Mouse (Mus musculus) hindbrain, postnatal 0 days (tissue): Measurements from ENCODE around the gene Raet1e. TPM values are rescaled to one million over a fixed set of nuclear protein-coding genes. Genes with fewer than 3 reads are reported as not detected.
"Not testable (repeated sequence)": the region's sequence is repeated elsewhere in the genome, so short reads cannot be mapped to it uniquely, and the experiment has no call there.

ENCODE experiments used
- ATAC-seq: fragments of 200-750 bp; cut with Nextera tagmentation; 2 replicates; pipeline ENCODE4 v1.8.0; 2017; ENCODE audit warnings: mild to moderate bottlenecking, moderate TSS enrichment, moderate library complexity
- DNase-seq: peaks from one replicate; pipeline ENCODE4 v3.0.0-alpha.2; 2015; ENCODE audit warnings: low spot score
- H3K27ac ChIP-seq: fragments of 300-500 bp; sonication (generic); 2 replicates; pipeline ENCODE4 v1.5.1; 2014; ENCODE audit warnings: mild to moderate bottlenecking
- H3K27me3 ChIP-seq: fragments of 300-500 bp; sonication (generic); 2 replicates; pipeline ENCODE4 v1.6.1; 2014; ENCODE audit warnings: low read length, mixed read lengths; ENCODE audit not compliant: insufficient read depth
- H3K36me3 ChIP-seq: fragments of 300-500 bp; sonication (generic); 2 replicates; pipeline ENCODE4 v1.6.1; 2014; ENCODE audit warnings: low read length, mixed read lengths; ENCODE audit not compliant: insufficient read depth
- H3K4me1 ChIP-seq: fragments of 300-500 bp; sonication (generic); 2 replicates; pipeline ENCODE4 v1.6.1; 2014; ENCODE audit warnings: antibody characterized with exemption, low read length, mixed read lengths; ENCODE audit not compliant: insufficient read depth
- H3K4me2 ChIP-seq: fragments of 300-500 bp; sonication (generic); 2 replicates; pipeline ENCODE4 v1.6.1; 2014; ENCODE audit warnings: low read depth, mild to moderate bottlenecking, low read length, moderate library complexity, mixed read lengths
- H3K4me3 ChIP-seq: fragments of 300-500 bp; sonication (generic); 2 replicates; pipeline ENCODE4 v1.5.1; 2014; ENCODE audit warnings: low read length
- H3K9ac ChIP-seq: fragments of 300-500 bp; sonication (generic); replicated peaks from 2 replicates; pipeline ENCODE4 v1.6.1; 2014; ENCODE audit warnings: mild to moderate bottlenecking, low read length, moderate library complexity, mixed read lengths
- H3K9me3 ChIP-seq: fragments of 300-500 bp; sonication (generic); 2 replicates; pipeline ENCODE4 v1.6.1; 2016; ENCODE audit warnings: low read length, mixed read lengths
- CTCF ChIP-seq: IDR thresholded peaks from 2 replicates; pipeline ENCODE4 v1.5.1; 2016; ENCODE audit warnings: antibody characterized with exemption, control low read depth, low read depth
- WGBS: fragments of 180-500 bp; shearing (Covaris S2); extraction: QIAGEN DNeasy Blood & Tissue Kit; methylation state at CpG from one replicate; pipeline ENCODE4 v1.1.7; 2014; 5-methylcytosine and 5-hydroxymethylcytosine counted together
- polyA plus RNA-seq: library from polyadenylated mRNA; unstranded; fragments of >200 nt; fragmentation: Nextera tagmentation; extraction: Ambion mirVana; gene quantifications from 2 replicates; pipeline ENCODE4 v1.2.1, GENCODE M21; 2015
- total RNA-seq: library from RNA; depleted of rRNA; stranded (reverse); fragments of >200 nt; gene quantifications from 2 replicates; pipeline ENCODE4 v1.2.3, GENCODE M21; 2014

Gene Raet1e
- total and polyA plus RNA-seq, 2 experiments from 2014 or later = 0.26 to 0.48 TPM

GRCm38 (mm10) chr10:22149691-22150465 lies 8.5 kb upstream of the Raet1e start:
- Histone ChIP-seq H3K36me3 (no peaks in the 10 kb centered on the region), H3K4me2 (peak overlapping the region; percentile 85), H3K4me3 (peak overlapping the region; percentile 52), H3K9ac (no peak overlapping the region), H3K9me3 (no peaks in the 10 kb centered on the region), H3K4me1 (no peaks in the 10 kb centered on the region), H3K27me3 (peaks cover 15% of the 10 kb centered on the region), H3K27ac (no peak overlapping the region)
- DNase-seq (no peak), ATAC-seq (peak; percentile 25; the same call in 1 of the 2 replicates)
- WGBS = under 1% methylated on average over 50 of the region's 50 CpGs
- no peak for TF ChIP-seq CTCF

GRCm38 (mm10) chr10:22150593-22150992 lies 7.8 kb upstream of the Raet1e start:
- DNase-seq = no peak
- ATAC-seq = no peak
- H3K4me2 ChIP-seq = peak overlapping the region; percentile 85; the same call in 1 of the 2 replicates
- no peak overlapping the region for H3K27ac ChIP-seq
- no peaks in the 10 kb centered on the region for H3K9me3 ChIP-seq
- no peaks in the 10 kb centered on the region for H3K36me3 ChIP-seq
- H3K27me3 ChIP-seq = peaks cover 21% of the 10 kb centered on the region
- H3K9ac ChIP-seq = no peak overlapping the region
- 0 out of 2 replicates have a peak overlapping the region, but pooled peaks have one; percentile 10 for H3K4me3 ChIP-seq
- under 1% methylated on average over 27 of the region's 27 CpGs for WGBS
- no peaks in the 10 kb centered on the region for H3K4me1 ChIP-seq
- no peak for TF ChIP-seq CTCF

GRCm38 (mm10) chr10:22151056-22151862 lies 7.1 kb upstream of the Raet1e start:
- H3K9ac ChIP-seq, DNase-seq, H3K4me3 ChIP-seq, H3K4me2 ChIP-seq, ATAC-seq, H3K36me3 ChIP-seq, H3K9me3 ChIP-seq, H3K4me1 ChIP-seq, H3K27ac ChIP-seq: not testable (repeated sequence)
- H3K27me3 ChIP-seq = peaks cover 28% of the 10 kb centered on the region
- under 1% methylated on average over 54 of the region's 55 CpGs for WGBS

GRCm38 (mm10) chr10:22151863-22152640 lies 6.3 kb upstream of the Raet1e start:
- not testable (repeated sequence) for H3K9ac ChIP-seq, H3K36me3 ChIP-seq, ATAC-seq, H3K4me1 ChIP-seq, H3K4me2 ChIP-seq, H3K9me3 ChIP-seq, H3K27ac ChIP-seq, DNase-seq, H3K4me3 ChIP-seq
- 4% methylated on average over 11 of the region's 11 CpGs for WGBS
- H3K27me3 ChIP-seq = peaks cover 36% of the 10 kb centered on the region

- 3% methylated on average over 7 of the region's 7 CpGs for WGBS
- not testable (repeated sequence) for H3K4me2 ChIP-seq, DNase-seq, H3K4me1 ChIP-seq, H3K27ac ChIP-seq, ATAC-seq, H3K9me3 ChIP-seq, H3K9ac ChIP-seq, H3K4me3 ChIP-seq, H3K36me3 ChIP-seq
- H3K27me3 ChIP-seq = peaks cover 46% of the 10 kb centered on the region
Measured at GRCm38 (mm10) chr10:22153147-22153690, 5.2 kb upstream of the Raet1e start.

GRCm38 (mm10) chr10:22154127-22154526 lies 4.2 kb upstream of the Raet1e start:
- H3K9me3 ChIP-seq, H3K9ac ChIP-seq, H3K27ac ChIP-seq, H3K4me1 ChIP-seq, ATAC-seq, H3K36me3 ChIP-seq, DNase-seq: not testable (repeated sequence)
- Histone ChIP-seq H3K4me3 (peak overlapping the region; percentile 24), H3K27me3 (peaks cover 53% of the 10 kb centered on the region), H3K4me2 (peak overlapping the region; percentile 44; the same call in 1 of the 2 replicates)
- WGBS = under 1% methylated on average over 38 of the region's 38 CpGs
